Mouse (Mus musculus) cerebellum, adult 18-20 months (tissue): ENCODE results near the gene Tmem72.

Source experiments
- DNase-seq, 2 experiments: peaks; one replicate each; pipeline ENCODE4 v3.0.0; 2021

Tmem72 gene

GRCm38 (mm10) chr6:116644335-116644734 is 72.4 kb downstream of the Tmem72 start:
- no peak for DNase-seq

- no peak for DNase-seq
These were observed 72.8 kb downstream of the Tmem72 start for GRCm38 (mm10) chr6:116643881-116644280.

DNA sequence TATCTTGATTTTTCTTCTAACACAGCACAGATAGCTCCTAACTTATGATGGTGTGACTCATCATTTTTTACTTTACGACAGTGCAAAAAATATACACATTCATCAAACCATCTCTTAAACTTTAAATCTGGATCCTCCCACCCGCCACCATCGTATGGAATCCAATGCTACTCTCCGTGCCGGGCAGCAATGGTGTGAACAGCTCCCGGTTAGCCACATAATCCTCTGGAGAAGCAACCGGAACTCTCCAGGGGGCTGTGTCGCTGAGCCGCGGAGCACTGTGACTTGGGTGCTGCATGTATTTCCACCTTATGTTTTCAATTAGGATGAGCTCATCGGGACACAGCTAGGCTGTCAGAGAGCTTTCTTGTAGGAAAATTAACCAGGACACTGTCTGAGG is 73.8 kb downstream of the Tmem72 start:
- DNase-seq = no peak

GRCm38 (mm10) chr6:116639663-116640062 is 77.0 kb downstream of the Tmem72 start:
- no peak for DNase-seq

DNA sequence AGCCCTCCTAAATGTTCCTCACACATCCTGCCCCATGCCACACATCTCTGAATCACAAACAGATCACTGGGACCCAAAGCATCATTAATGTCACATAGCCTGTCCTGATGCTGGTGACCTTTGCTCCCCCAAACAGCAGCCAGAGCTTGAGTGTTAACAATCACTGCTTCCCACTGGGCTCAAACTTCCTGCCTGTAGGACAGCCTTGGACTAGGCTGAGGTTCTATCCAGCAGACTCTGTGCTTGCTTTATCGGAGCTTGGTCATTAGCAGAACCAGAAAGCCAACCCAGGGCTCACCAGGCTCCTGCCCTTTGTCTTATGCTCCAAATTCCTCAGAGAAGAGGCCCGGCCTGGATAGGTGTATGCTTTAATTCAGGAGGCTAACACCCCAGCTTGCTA is 77.8 kb downstream of the Tmem72 start:
- no peak for DNase-seq

GRCm38 (mm10) chr6:116637496-116637895 is 79.2 kb downstream of the Tmem72 start:
- no peak for DNase-seq

DNA sequence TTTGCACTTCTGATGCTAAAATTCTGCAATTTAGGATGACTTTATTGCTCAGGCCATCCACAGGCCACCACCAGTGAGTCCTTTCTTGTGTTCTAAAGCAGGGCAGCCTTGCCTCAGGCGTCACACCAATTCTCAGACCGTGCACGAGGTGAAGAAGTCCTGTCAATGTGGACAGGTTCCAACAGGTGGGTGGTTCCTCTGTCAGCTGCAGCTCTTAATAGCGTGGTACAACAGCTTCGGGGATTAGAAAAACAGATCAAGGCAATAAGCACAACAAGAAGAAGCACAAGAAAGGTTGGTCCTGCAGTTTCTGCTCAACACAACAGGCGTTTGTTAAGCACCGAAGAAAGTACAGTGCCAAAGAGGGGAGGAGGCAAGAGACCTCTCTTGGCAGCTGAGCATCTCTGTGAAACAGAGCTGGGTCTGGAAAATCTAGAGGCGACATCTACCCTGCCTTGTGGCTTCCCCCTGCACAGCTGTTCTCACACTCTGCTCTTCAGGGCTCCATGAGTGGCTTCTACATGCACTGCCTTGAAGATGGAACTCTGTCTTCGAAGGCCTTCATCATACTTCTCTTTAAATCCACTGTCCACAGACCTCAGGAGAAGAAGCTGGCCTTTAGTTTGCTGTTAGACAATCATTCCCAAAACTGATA is 80.0 kb downstream of the Tmem72 start:
- DNase-seq = no peak

DNA sequence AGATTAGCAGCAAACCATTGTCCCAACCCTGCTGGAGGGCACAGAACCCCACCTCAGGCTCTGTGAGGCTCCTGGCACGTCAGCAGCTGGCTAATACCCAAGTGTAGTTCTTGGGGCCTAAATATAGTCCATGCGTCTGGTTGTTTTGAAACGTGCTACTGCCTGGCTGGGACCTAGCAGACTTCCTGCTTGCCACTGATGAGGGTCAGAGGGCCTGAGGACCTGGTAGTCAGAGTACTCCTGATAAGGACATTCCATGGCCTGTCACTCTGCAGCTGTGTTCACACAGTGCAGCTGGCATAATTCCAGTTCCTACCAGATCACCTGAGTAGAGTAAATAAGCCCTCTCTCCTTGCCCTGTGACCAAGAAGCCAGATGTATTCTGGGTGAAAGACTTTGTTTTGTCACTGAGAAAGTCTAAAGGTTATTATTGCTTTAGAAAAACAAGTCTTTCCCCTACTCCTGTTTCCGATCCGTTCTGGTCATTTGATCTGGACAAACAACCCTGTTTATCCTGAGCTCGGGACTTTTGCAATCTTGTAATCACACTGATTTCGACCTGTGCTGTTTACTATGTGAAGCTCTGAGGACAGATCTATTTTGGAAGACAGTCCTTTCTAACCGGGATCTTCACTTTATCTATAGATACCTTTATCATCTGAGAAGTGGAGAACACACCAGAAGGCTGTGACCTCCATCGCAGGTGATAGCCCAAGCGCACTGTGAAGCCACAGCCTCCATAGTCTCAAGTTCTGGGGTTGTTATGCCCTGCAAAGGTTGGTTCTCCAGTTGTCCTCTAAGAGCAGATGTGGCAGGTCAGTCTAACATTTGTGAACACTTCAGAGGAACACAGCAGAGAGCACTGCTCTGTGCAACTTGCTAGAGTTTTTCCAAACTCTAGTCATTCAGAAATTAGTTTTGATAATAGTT is 81.2 kb downstream of the Tmem72 start:
- no peak for DNase-seq

GRCm38 (mm10) chr6:116633741-116634695 is 82.7 kb downstream of the Tmem72 start:
- no peak for DNase-seq

DNA sequence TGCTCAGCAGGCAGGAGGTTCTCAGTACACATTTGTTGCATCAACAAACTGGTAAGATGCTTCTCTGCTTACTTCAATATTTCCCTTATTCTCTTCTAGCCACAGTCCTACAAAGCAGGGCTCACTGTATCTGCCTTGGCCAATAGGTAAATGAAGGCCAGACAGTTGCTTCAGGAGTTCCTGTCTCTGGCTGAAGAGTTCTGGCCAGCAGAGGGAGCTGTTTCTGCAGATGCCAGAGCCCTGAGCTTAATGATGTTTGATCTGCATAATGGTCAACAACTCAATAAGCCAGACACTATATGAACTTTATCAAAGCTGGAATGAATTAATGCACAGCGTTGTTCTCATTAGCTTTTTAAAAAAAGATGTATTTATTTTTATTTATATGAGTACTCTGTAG is 84.6 kb downstream of the Tmem72 start:
- DNase-seq = peak; percentile 69 to 70

DNA sequence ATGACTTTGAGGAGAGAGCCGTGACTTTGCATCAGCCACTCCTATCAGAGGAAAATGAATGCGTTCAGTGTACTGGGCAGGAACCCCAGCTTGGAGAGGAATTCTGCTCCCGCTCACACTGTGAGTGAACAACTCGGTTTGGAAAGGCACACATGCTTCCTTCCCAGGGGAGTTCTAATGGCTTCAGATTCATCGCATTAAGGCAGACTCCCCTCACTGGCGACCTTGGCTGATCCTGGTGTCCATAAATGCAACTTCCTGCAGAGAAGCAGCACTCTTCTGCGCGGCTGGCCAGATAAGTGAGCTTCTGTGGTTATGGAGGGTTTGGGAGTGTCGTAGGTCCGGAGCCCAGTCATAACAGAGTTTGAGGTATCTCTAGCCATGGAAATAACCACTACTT is 86.9 kb downstream of the Tmem72 start:
- no peak for DNase-seq
